Mouse (Mus musculus): ENCODE measurements at regions not wholly inside any gene's neighbourhood (a gene's known extent, or its start where the extent isn't known, plus 50 kb on each side); places are given as distances from the start of the nearest gene placed in this dataset.
A peak's percentile ranks its signal among the peaks of the same experiment; 100 is the strongest.

DNA sequence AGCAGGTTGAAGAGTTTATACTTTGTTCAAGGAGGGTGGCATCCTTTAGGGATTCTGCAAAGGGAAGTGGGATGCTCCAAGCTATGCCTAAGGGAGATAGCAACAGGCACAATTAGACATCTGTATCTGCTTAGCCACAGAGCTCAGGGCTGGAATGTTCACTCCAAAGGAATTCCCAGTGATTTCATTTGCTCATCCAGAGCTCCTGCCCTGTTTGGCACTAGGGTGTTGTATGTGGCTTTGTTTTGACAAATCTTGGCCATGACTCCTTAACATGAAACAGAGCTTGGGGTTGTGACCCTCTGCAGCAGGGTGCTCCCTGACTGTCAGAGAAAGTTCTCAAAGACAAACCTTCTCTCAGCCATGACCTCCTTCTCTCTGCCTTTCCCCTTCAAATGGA is 194.8 kb upstream of the 1810046K07Rik start:
- DNase-seq (ENCODE audit: low spot score): no peak

DNA sequence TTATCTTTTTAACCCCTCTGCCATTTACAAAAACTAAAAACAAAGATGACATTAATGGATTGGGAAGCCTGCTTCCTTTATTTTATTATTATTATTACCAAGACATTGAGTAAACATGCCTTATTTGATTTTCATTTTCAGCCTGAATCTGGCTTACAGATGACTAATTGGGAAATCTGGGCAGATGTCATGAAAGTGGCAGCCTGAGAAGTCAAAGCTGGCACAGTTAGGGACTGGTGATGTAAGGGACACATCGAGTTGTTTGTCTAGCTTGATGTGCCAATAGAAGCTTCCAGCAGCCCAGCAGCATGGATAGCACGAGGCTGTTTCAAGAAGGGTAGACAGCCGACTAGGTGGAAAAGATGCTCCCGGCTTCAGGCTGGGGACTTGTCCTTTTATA is 197.2 kb upstream of the 1810046K07Rik start:
- no peak for DNase-seq (ENCODE audit: low spot score)

DNA sequence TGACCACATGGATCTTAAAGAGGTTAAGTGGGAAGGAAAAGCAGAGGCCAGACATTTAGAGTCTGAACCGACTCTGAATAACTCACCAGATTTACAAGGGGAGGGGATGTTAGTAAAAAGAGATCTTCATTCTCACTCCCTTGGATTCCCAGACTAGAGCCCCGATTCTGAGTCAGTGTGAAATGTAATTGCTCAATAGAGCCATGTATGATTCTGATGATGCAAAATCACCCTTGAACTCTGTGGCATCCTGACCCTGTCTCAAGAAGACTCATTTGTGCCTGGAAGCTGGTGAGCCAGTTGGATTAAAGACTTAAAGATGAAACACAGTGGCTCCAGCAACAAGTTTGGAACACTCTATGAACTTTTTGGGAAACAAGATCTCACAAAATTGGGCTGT is 210.2 kb upstream of the 1810046K07Rik start:
- DNase-seq (ENCODE audit: low spot score): no peak

DNA sequence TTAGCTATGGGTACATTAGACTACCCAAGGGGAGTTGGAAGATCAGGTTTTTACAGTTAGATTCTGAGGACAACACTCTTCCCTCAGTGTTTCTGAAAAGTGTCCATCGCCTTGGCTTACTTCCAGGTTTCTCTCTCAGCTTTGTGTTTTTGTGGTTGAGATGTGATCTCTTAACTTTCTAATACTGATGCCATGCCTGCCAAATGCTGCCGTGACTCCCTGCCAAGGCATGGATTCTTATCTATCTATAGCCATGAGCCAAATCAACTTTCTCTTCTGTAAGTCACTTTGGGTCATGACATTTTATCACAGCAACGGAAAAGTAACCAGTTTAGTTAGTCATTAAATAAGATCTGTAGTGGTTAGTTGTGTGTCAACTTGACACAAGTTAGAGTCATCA is 213.2 kb upstream of the 1810046K07Rik start:
- DNase-seq (ENCODE audit: low spot score): no peak

DNA sequence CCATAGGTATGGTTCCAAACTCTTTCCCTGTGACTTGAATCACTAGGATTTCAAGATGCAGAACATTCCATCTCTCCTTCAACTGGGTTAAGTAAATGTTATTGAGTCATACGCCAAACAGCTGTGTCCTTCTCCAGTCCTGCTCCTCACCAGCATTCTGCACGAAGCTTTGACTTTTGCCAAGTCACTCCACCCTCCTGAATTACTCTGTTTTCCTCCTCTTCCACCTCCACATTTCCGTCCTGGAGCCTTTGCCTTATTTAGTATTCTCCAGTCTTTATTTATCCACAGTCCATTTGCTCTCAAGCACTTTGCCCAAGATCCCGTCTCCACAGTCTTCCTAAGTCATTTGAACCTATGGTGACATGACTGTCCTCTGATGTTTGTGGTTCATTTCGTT is 193.1 kb upstream of the Arhgap20 start:
- DNase-seq (ENCODE audit: low spot score): no peak

- no peak for DNase-seq (ENCODE audit: low spot score)
Observed at GRCm38 (mm10) chr9:51581601-51582000, 183.5 kb upstream of the Arhgap20 start.

- DNase-seq (ENCODE audit: low spot score): no peak
Observed at GRCm38 (mm10) chr9:51593707-51594106, 171.4 kb upstream of the Arhgap20 start.

DNA sequence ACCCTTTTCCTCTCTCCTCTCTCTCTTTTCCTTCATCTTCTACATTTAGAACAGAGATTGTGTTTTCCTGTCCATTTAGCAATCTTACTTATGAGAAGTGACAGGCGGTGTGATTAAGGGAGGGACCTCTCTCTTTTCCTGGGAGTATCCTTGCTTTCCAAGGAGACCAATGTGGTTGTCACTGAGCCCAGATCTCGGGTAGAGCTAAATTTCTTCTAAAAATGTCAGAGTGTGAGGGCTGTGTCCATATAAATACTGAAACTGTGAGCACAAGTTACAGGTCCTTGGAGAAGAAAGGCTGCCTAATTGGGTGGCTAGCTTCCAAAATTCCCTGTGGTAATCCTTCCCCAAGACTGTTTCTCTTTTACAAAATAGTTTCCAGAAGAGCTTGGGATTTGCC is 166.4 kb upstream of the Arhgap20 start:
- DNase-seq (ENCODE audit: low spot score): peak; percentile 4

DNA sequence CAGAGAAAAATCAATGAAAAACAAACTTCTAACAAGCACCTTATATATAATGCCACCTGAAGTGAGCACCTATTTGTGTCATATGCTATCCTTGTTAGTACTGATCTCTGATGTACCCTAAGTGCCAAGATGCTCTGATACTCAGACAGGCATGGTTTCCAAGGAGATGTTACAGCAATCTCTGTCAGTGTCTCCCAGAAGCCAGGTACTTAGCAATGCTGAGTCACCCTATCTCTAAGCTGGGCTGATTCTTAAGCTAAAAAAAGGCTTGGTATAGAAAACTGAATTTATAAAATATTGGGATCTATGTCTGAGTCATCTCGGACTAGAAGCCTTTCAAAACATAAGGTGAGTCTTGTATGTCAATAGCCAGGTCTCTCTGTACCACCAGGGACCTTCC is 157.0 kb upstream of the Arhgap20 start:
- no peak for DNase-seq (ENCODE audit: low spot score)

- no peak for DNase-seq (ENCODE audit: low spot score)
Observed at GRCm38 (mm10) chr9:51608697-51609456, 156.3 kb upstream of the Arhgap20 start.

GRCm38 (mm10) chr9:51626156-51626555 is 139.0 kb upstream of the Arhgap20 start:
- DNase-seq (ENCODE audit: low spot score): no peak

GRCm38 (mm10) chr9:51636097-51636496 is 129.0 kb upstream of the Arhgap20 start:
- no peak for DNase-seq (ENCODE audit: low spot score)

DNA sequence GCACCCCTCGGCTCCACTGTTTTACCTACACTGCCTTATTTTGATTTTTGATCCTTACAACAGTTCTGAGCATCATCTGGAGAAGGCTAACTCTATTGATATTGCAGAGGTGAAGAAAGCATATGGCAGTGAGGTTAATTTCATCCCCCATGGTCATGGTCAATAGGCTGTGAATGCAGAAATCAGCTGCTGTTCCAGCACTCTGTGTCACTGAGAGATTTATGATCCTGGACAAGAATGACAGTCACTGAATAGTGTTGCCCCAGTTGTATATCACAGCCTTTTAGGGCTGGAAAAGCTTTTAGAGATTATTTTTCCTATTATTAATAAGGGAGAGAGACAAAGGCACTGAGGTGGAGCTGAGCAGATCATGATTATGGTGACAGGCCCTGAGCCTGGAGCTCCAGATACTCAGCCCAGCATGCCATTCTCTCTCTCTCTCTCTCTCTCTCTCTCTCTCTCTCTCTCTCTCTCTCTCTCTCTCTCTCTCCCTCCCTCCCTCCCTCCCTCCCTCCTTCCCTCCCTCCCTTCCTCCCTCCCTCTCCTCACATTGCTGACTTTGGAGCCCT is 128.5 kb upstream of the Arhgap20 start:
- DNase-seq (ENCODE audit: low spot score): no peak

GRCm38 (mm10) chr9:51637131-51637920 is 127.8 kb upstream of the Arhgap20 start:
- DNase-seq (ENCODE audit: low spot score): no peak

DNA sequence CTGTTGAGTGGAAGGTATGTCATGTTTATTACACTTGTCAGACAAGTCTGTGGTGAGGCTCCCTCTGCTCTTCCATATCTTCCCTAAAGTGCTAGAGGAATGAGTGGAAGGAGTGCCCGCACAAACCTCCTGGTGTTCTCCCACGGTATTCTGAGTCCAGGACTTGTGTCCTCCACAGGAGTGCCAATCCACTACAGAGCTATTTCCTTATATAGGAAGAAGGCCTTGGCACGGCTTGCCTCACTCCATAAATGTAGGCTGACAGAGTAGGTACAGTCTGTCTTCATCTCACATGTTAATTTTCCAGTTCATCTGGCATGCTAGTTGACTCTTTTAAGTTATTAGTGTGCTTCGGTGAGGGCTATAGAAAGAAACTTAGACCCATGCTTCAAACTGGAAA is 123.4 kb upstream of the Arhgap20 start:
- no peak for DNase-seq (ENCODE audit: low spot score)

DNA sequence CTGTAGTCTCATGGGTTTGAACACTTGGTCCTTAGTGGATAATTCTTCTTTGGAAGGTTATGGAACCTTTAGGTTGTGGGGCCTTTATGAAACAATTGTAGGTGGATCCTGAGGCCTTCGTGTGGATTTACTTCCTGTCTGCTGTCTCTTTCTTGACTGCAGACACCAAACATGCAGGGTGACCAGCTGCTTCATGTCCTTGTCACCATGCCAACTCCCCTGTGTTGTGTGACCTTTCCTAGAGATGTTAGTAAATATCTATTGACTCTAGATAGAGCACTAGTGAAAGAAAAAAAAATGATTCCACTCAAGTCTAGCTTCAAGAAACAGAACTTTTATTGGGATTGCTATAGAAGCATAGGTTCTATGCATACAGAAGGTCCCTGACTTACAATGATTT is 119.7 kb upstream of the Arhgap20 start:
- no peak for DNase-seq (ENCODE audit: low spot score)

DNA sequence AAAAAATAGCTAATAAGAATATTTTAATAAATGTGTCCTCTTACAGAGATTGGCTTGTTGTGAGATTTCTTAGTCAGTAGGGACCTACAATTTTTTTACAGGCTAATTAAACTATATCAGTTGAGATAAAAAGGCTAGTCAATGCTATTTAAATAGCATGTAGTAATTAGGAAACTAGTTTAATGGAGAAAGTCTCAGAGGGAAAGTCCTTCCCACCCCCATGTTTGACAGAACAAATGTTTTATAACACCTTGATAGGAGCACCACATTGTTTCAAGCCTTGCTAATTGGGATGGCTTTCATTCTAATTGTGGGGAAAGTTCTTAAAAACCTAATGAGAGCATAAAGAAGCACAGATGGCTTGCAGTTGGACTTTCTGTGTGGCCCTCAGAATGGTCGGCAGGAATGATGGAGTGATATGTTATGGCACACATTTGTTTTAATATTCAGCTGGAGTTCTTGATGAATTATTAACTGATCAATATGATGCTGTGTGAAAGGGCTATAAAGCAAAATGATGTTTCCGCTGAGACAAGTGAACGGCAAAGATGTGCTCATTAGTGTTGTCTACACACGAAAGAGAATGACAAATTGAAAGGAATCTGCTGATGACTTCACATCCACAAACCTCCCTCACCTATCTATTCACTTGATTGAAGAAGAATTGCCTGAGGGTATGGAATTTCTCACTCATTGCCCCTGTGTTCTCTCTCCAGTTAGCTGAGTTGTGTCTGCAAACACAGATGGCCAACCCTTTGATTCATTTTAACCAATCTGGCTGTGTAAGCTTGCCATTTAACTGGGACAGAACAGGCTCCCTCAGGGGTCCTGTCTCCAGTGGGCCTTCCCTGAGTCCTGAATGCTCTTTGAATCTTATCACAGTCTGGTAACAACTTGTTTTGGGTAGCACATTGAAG is 111.5 kb upstream of the Arhgap20 start:
- DNase-seq (ENCODE audit: low spot score): peak; percentile 14

DNA sequence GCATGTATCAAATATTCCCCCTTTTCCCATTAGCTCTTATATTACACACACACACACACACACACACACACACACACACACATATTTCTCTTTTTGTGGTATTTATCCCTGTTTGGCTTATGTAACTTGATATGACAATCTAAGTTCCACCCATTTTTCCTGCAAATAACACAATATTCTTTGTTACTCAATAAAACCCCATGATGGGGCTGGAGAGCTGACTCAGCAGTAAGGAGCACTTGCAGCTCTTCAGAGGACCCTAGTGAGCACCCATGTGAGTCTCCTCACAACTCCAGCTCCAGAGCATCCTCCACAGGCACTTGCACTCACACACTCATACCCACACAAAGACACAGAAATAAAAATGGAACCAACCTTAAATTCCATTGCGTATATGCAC is 110.5 kb upstream of the Arhgap20 start:
- DNase-seq (ENCODE audit: low spot score): no peak

DNA sequence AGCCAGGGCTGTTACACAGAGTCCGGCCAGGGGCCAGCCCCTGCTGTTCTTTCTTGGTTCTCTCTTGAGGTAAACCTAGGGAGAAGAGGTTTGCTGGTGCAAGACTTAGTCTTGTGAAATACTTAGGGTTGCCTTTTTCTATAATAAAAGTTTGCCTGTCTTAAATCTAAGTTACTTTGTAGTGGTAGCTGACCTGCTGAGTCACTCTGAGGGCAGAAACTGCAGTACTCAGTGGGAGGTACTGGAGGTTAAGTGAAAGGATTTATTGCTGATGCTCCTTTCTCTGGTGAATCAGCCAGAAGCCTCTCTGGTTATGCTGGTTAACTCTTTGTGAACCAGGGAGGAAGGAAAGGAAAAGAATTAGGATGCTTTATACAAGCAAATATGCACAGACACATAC is 107.3 kb upstream of the Arhgap20 start:
- DNase-seq (ENCODE audit: low spot score): no peak

DNA sequence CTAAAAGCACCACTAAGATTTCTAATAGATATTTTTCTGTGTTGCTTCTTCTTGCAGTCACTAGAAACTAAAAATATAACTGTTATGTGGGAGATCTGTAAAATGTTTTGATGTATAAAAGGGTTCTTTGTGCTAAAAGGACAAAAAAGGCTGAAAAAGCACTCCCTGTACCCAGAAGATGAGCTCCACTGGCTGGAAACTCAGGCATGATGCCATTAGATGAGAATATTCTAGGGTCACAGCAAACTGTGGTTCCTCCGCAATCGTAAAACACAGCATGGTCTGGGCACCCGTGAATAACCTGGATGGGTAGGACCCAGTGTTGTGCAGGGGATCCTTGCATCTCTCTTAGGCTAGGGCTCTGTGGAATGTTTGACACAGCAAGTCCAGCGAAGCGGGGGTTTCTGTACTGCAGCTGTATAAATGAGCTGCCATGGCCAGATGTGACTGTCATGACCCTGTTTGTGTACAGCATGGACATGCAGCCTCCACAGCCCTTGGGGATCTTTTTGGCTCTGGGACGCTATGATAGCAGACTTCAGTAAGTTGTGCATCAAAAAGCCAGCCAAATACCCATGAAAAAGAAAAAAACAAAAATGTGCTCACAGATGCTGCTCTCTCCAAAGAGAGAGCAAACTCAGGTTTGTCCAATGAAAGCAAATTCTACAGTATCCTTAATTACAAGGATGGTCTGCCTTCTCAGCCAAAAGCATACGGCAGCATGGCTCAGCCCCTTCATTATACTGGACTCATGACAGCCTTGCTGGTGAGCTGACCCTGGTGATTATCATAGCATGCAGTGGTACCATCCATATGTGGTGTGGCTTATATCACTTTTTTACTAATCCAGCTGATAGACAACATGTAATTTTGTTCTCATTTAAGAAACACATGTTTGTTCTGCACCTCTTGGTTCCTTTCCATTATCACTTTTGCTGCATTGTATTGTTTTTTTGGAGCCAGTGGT is 103.9 kb upstream of the Arhgap20 start:
- no peak for DNase-seq (ENCODE audit: low spot score)

GRCm38 (mm10) chr9:51661911-51662310 is 103.2 kb upstream of the Arhgap20 start:
- no peak for DNase-seq (ENCODE audit: low spot score)
